Mouse (Mus musculus) embryonic facial prominence, embryonic 13.5 days (tissue): Measurements from ENCODE around the gene Psmb8. TPM values are rescaled to one million over a fixed set of nuclear protein-coding genes. Genes with fewer than 3 reads are reported as not detected.

Experiments used
- polyA plus RNA-seq: library from polyadenylated mRNA; unstranded; fragments of >200 nt; fragmentation: Nextera tagmentation; extraction: Ambion mirVana; gene quantifications from 2 replicates; pipeline ENCODE4 v1.2.1, GENCODE M21; 2015

Psmb8 gene
- polyA plus RNA-seq, 1 experiment from 2014 or later: 4.3 TPM

Other genes with a start within 250 kb of the Psmb8 start
- gene B3galt4, start 246.2 kb upstream of the Psmb8 start, polyA plus RNA-seq: 7.0 and 7.2 TPM in 2 replicates
- 45.7 and 49.6 TPM in 2 replicates for gene Vps52, start 241.9 kb upstream of the Psmb8 start, polyA plus RNA-seq
- 1,782 and 1,797 TPM in 2 replicates for gene Rps18, start 241.7 kb upstream of the Psmb8 start, polyA plus RNA-seq
- gene H2-K1, start 197.4 kb upstream of the Psmb8 start, polyA plus RNA-seq: 8.5 and 14.6 TPM in 2 replicates
- gene Ring1, start 173.0 kb upstream of the Psmb8 start, polyA plus RNA-seq: 17.1 and 22.3 TPM in 2 replicates
- 57.4 and 58.8 TPM in 2 replicates for gene H2-Ke6, start 169.7 kb upstream of the Psmb8 start, polyA plus RNA-seq
- 201 and 212 TPM in 2 replicates for gene Slc39a7, start 166.0 kb upstream of the Psmb8 start, polyA plus RNA-seq
- gene Rxrb, start 165.9 kb upstream of the Psmb8 start, polyA plus RNA-seq: 53.4 and 56.4 TPM in 2 replicates
- 23.7 and 26.5 TPM in 2 replicates for gene Col11a2, start 158.3 kb upstream of the Psmb8 start, polyA plus RNA-seq
- gene H2-Oa, start 105.4 kb upstream of the Psmb8 start, polyA plus RNA-seq: 0.48 and 0.65 TPM in 2 replicates
- gene H2-DMa, start 78.2 kb upstream of the Psmb8 start, polyA plus RNA-seq: 17.2 and 17.6 TPM in 2 replicates
- 122 and 142 TPM in 2 replicates for gene Brd2, start 75.1 kb upstream of the Psmb8 start, polyA plus RNA-seq
- 0.67 and 1.1 TPM in 2 replicates for gene H2-DMb2, start 54.4 kb upstream of the Psmb8 start, polyA plus RNA-seq
- 2.0 and 2.6 TPM in 2 replicates for gene H2-DMb1, start 44.6 kb upstream of the Psmb8 start, polyA plus RNA-seq
- 8.4 and 9.5 TPM in 2 replicates for gene Tap1, start 10.2 kb upstream of the Psmb8 start, polyA plus RNA-seq
- gene Psmb9, start 10.0 kb upstream of the Psmb8 start, polyA plus RNA-seq: 2.3 and 3.8 TPM in 2 replicates
- 3.5 and 3.7 TPM in 2 replicates for gene Tap2, start 5.8 kb downstream of the Psmb8 start, polyA plus RNA-seq
- gene H2-Ob, start 41.2 kb downstream of the Psmb8 start, polyA plus RNA-seq: not detected in 2 replicates
- 5.3 and 5.6 TPM in 2 replicates for gene H2-Ab1, start 60.0 kb downstream of the Psmb8 start, polyA plus RNA-seq
- 0.73 and 0.98 TPM in 2 replicates for gene H2-Aa, start 90.1 kb downstream of the Psmb8 start, polyA plus RNA-seq
- 1.3 and 3.4 TPM in 2 replicates for gene H2-Eb1, start 108.1 kb downstream of the Psmb8 start, polyA plus RNA-seq
- gene H2-Eb2, start 127.9 kb downstream of the Psmb8 start, polyA plus RNA-seq: not detected in 2 replicates
- 0.13 and 0.17 TPM in 2 replicates for gene Btnl2, start 157.1 kb downstream of the Psmb8 start, polyA plus RNA-seq
- gene Btnl1, start 179.4 kb downstream of the Psmb8 start, polyA plus RNA-seq: 0.21 TPM in 1 of 2 replicates, not detected in the other
- 0.52 and 0.96 TPM in 2 replicates for gene BC051142, start 201.1 kb downstream of the Psmb8 start, polyA plus RNA-seq